Mouse (Mus musculus): ENCODE measurements around the gene Irf6. TPM values are rescaled to one million over a fixed set of nuclear protein-coding genes. Genes with fewer than 3 reads are reported as not detected.
A peak's percentile ranks its signal among the peaks of the same experiment; 100 is the strongest.

The Irf6 gene
- polyA plus RNA-seq (2015; fragmentation: Nextera tagmentation; extraction: Ambion mirVana) = 9.4 and 10.0 TPM in 2 replicates

DNA sequence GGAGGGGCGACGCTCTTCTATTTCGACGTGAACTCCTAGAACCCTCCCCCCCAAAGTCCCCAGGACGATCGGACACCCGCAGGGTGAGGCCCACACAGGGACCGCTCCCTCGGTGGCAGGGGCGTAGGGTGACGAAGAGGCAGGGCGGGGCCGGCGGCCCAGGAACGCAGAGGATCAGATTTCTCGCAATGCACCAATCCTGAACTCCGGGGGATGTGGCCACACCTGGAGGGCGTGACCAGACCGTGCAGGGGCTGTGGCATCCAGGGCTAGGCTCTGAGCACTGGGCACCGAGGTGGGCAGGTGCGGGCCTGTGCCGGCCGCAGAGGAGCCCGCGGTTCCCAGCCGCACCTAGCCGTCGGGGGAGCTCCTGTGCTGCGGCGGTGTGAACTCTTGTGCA is at the start of gene Irf6:
Irf6 (plus strand) TSS at position 240 of the 400 bp plus-strand sequence.
- peak; percentile 71 for DNase-seq (ENCODE audit: low spot score)

DNA sequence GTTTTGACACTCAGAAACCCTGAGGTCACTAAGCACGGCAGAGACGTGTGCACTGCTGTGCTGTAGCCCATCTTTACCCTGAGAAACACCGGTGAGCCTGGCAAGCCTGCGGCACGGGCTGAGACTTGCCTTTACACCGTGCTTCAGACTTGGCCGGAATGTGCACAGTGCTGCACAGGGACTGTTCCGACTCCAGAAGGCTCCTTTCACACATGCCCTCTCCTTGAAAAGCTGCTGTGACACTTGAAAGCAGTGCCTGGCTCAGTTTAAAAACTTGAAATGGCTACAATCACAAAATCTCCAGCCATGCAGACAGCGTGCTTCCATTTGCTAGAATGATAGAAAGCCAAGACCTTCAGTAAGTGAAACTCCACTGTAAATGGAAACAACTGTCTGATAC is 40.8 kb upstream of the Irf6 start:
- DNase-seq (ENCODE audit: low spot score) = no peak

DNA sequence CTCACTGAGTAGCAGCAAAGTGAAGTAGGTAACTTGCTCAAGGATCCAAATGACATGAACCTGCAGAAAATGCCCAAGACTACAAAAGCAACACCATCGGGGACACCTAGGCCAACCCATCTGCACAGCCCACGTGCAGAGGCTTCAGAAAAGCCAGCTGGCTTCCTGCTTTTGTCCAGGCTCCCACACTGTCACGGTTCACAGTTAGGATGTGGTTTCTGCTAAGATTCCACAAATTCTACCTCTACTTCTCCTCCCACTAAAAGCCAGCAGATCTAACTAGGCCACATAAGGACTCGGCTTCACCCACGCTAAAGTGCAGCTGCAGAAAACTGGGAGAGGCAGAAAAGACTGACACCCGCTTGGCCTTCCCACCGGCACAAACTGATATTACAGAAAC is 30.1 kb upstream of the Irf6 start:
- DNase-seq (ENCODE audit: low spot score) = peak; percentile 86

DNA sequence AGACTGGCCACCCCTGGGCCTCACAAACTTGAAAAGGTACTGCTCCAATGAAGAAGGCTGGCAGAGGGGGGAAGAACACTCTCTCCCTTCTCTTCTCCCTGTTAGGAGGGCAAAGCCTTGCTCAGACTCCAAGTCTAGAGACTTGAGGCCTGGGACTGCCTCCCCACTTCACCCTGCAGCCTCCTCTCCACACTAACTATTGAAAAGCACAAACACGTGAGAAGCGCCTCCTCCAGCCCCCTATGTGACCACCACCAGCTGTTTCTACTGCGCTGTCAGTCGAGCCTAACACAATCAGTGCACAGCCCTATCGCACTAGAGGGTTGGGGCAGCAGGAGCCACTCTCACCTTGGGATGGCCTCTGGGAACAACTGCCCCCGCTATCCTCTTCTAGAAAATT is 29.6 kb upstream of the Irf6 start:
- DNase-seq (ENCODE audit: low spot score) = peak; percentile 46

DNA sequence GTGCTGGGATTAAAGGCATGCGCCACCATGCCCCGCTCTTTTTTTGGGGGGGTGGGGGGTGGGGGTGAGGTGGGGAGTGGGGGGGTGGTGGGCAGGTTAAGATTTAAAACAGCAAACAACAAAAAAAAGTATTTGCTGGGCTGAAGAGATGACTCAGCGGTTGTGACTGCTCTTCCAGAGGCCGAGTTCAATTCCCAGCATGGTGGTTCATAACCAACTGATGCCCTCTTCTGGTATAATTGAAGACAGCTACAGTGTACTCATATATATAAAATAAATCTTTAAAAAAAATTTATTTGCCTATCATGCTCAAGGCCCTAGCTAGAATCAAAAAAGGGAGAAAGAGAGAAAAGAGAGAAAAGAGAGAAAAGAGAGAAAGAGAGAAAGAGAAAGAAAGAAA is 27.1 kb upstream of the Irf6 start:
- peak; percentile 36 for DNase-seq (ENCODE audit: low spot score)

DNA sequence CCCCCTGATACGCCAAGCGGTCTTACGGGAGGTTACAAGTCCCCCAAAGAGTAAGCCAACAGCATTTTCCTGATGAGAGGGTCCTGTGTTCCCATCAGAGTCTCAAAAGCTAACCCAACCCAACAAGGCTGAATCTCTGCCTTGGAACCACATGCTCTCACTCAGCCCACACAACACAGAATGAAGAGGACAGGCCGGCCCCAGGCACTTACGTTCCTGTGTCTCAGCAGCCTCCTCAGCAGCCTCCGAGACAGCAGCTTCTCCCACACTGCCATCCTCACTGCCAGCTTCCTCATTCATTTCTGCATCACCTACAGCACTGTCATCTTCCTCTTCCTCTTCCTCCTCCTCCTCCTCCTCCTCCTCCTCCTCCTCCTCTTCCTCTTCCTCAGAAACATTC is 24.9 kb upstream of the Irf6 start:
- no peak for DNase-seq (ENCODE audit: low spot score)

DNA sequence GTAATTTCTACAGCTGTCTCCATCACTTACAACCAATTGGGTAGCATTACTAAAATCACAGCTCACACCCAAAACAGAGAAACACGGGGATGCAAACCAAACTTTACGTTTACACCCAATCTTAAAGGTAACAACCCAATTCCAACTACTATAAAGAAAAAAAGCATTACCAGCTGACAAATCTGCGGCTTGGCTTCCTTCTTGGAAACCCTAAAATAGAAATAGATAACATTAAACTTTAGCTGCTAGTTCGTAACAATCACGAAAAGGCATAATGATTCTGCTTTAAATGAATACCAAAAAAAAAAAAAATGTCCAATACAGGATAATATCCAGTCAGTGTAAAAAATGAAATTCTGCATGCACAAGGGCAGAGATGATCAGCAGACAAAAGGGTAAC is 23.6 kb upstream of the Irf6 start:
- DNase-seq (ENCODE audit: low spot score) = no peak

DNA sequence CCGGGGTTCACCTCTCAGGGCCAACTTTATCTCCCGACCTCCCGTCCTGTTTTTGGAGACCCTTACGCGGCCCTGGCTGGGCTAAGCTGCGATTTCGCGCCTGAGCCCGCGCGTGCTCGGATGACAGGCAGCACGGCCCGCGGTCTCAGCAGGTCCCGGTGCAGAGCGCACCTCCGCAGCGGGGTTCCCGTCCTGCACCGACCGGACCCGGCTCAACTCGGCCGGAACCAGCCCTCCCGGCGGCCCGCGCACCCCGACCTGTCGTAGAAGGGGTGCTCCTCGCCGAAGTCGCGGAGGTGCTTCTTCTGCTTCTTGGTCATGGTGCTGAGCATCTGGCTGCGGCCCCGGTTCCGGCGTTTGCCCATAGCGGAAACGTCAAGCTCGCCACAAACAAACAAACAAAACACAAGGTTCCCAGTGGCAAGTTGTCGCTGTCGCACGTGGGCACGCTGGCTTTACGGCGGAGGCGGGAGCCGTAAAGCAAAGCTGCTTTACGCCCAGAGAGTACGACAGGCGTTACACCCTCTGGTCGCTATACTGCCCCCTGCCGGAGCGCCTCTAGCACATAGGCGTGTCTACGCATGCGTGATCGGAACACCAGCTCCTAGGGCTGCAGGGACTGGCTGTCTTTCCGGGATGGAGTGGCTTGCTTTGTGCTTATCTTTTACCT is 23.0 kb upstream of the Irf6 start, which contains the start of gene Diexf:
Diexf (minus strand) TSS at position 487 of the 670 bp plus-strand sequence.
- DNase-seq (ENCODE audit: low spot score) = peak; percentile 98

DNA sequence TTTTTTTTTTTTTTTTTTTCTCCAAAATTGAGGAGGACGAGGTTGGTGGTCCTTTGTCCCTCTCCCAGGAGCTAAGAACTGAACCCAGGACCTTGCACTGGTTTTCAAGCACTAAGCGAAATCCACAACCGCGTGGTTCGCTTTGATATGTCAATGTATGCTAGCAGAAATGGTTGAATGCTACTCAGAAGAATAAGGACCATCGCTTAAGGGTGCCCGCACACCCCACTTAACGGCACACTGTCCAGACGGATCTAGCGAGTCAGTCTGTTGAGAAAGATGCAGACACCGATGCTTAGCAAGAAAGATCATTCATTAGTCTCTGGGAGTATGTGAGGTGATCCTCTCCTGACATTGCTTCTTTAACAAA is 22.5 kb upstream of the Irf6 start:
- DNase-seq (ENCODE audit: low spot score) = no peak

DNA sequence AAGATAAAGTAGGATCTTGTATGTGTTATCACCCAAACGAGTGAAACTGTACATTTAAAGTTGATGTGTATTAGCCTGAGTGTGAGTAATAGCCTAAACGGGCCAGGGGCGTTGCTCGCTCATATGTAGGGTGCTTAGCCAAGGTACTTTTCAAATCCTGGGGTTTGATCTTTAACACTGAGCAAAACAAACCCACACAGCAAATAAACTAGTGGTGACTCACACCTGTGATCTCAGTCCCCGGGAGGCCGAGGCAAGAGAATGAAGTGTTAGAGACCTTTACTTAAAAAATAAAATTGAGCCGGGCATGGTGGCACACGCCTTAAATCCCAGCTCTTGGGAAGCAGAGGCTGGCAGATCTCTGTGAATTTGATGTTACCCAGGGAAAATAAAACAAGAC is 22.1 kb upstream of the Irf6 start:
- peak; percentile 19 for DNase-seq (ENCODE audit: low spot score)

DNA sequence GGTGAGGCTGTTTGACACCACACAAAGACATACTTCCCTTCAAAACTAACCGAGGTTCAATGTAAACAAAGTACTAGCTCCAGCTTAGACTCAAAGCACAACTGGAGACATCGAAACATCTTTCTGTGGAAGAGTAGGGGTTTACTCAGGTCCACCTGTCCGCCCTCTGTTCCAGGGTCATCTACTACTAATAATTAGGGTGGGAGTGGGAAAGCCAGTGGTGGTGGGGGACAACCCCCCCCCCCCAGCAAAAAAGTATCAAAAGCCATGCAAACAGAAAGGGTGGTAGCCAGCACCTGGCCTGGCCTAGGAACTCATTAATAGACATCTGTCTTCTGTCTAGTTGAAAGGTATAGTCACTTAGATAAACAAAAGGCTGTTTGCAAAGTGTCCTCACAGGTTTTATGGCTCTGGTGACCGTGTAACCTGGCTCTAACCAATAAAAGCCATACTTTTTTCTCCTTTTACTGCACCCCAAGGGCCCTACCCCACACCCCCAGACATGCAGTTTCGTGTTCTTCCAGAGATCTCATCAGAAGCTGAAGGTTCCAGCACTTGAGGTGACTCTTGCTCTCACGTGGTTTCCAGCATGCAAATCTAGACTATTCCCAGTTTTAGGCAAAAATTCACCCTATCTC is 21.5 kb upstream of the Irf6 start:
- no peak for DNase-seq (ENCODE audit: low spot score)

DNA sequence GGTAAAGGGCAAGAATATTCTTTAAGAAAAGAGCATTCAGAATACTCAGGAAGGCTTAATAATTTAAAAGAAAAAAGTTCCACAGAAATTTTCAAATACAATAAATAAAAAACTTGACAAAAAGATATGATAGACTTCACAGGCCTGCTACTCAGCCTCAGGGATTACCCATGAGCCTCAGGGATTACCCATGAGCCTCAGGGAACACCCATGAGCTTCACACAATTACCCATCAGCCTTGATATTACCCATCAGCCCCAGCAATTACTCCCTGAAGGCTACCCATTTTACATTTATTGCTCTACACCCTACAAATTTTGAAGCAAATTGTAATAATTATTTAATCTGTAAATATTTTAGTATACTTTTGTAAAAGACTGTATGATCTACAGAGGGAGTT is 20.5 kb upstream of the Irf6 start:
- no peak for DNase-seq (ENCODE audit: low spot score)

DNA sequence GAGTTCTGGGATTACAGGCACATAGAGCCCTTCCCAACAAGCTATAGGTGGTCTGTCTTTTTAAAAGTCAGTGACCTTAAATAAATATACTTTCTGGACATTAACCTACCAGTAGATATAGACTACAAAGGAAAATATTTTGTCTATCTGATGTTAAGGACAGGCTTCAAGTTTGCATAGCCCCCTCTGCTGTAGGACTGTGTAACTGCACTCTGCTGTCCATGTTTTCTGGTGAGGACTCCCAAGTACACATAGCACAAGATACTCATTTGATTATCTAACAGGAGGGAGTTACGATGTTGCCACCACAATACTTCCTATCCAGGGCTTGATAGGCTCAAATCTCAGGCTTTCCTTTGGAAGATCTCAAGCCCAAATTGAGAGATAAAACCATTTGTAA is 19.2 kb upstream of the Irf6 start:
- no peak for DNase-seq (ENCODE audit: low spot score)

DNA sequence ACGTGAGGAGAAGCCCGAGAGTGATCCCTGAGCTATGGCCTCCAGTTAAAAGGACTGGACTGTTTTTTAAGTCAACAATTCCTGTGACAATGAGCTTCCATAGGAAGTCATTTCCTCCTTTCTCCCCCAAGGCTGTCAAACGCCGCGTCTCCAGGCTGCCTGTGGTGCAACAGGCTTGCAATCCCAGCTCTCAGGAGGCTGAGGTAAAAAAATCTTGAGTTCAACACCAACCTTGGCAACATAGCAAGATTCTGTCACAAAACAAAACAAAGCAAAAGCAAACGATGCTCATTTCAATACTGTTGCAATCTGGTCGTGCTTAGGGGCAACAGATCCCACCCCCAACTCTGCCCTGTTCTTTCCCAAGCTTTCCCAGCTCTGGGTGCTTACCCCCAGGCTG is 14.8 kb upstream of the Irf6 start:
- no peak for DNase-seq (ENCODE audit: low spot score)

DNA sequence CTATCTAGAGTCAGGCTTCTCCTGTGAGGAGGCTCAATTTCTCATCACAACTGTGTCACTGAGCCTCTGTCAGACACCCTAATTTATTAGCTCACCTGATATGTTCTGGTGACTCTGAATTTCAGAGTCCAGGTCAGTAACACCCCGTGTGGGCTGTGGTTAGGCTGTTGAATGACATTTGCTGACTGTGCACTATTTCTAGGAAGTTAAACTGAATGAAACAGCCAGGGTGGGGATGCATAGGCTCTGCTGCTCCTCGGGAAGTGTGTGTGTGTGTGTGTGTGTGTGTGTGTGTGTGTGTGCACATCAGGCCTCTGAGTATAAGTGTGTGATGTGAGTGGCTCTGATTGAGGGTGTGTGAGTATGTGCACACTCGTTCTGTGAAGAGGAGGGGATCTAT is 14.2 kb upstream of the Irf6 start:
- DNase-seq (ENCODE audit: low spot score) = no peak

DNA sequence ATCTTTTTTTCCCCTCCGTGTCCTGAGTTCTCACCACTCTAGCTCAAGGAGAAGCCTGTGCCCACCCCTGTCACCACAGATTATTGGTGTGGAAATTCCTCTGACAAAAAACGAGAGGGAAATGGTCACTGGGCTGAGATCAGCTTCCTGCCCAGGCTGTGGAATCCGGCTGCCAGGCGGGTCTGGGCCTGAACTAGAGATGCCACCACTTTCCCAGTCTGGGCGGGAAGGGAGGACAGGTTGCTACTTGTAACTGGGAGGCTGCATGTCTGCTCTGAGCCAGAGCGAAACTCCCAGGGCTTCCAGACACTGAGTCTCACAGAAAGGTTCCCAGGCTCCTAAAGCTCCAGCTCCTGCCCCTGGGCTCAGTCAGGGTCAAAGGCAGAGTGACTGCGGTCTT is 11.8 kb upstream of the Irf6 start:
- no peak for DNase-seq (ENCODE audit: low spot score)

DNA sequence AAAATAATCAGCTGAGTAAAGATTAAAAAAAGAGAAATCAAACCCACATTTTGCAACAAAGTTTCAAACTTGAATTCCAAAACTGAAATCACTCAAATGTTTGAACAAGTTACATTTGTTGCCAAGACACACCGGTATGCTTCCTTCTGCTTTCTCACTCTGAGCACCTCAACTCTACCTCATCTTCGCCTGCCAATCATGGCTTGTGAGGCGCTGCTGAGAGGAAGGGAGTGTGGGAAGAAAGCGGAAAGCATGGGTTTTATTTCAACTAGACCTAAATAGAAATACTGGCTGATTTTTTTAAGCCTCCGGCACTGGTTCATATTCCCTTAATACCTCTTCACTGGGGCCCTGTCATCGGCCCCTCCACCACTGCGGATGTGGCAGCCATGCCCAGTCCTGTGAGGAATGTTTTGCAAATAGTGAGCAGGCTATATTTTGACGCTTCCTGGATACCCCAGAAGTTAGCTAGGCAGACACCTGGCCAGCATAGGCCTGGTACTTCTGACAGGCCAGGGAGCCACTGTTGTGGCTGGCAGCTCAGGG is 10.3 kb upstream of the Irf6 start:
- DNase-seq (ENCODE audit: low spot score) = peak; percentile 47

DNA sequence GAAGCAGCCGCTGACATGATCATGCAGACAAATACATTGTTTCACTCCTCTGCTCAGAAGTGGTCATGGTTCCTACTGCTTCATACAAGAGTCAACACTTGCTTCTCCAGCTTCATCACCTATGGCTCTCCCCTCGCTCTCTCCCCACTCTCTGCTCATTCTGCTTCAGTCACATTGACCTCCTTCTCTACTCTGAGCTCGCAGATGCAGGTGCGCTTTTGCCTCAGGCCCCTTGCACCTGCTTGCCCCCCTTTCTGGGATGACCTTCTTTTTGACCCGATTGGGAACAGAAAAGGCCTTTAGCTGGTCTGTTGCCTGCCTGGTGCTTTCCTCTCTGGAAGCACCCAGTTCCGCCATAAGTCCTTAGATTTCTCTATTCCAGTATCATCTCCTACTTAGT is 8.4 kb upstream of the Irf6 start:
- DNase-seq (ENCODE audit: low spot score) = peak; percentile 52

DNA sequence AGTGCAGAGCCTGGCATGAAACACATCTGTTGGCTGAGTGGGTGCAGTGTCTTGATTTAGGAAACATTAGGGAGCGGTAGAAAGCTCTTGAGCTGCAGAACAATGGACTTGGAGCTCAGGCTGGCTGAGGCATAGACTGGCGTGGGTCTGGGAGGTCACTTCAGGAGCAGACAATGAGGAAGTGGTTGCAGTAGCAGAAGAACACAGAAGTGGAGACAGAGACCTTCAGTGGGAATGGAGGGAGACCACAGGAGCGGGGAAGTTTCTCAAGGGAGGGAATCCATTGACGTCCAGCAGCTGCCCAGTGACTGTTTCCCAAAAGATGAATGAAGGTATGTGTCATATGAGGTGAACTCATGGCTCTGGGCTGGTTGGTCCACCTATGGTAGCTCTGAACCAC is 7.8 kb upstream of the Irf6 start:
- DNase-seq (ENCODE audit: low spot score) = no peak

DNA sequence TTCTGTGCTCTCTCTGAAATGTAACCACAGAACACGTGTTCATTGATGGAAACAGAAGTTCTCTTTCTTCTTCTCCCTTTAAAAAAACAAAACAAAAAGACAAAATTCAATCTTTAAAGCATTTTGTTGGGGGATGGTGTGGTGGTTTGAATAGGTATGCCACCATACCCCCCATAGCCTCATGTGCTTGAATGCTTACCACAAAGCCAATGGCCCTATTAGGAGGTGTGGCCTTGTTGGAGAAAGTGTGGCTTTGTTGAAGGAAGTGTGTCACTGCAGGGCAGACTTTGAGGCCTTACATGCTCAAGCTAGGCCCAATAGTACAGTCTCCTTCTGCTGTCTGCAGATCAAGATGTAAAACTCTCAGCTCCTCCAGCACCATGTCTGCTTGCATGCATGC is 6.5 kb upstream of the Irf6 start:
- peak; percentile 62 for DNase-seq (ENCODE audit: low spot score)

DNA sequence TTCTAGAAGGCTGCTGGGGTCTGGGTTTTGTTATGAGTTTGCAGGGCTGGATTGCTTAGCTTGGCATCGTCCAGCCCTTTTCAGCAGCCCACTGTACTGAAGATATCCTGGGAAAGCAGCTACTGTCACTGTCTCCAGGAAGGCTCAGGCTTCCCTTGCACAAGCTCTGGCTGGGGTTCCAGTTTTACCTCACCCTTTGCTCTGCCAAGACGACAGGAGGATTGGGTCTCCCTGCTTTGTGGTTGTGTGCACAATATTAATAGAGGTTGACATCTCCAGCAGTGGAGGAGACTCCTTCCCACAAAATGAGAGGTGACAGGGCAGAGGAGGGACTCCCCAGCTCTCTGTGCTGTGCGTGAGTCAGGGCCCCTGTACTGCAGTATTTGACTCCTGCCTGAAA is 3.7 kb upstream of the Irf6 start:
- no peak for DNase-seq (ENCODE audit: low spot score)

DNA sequence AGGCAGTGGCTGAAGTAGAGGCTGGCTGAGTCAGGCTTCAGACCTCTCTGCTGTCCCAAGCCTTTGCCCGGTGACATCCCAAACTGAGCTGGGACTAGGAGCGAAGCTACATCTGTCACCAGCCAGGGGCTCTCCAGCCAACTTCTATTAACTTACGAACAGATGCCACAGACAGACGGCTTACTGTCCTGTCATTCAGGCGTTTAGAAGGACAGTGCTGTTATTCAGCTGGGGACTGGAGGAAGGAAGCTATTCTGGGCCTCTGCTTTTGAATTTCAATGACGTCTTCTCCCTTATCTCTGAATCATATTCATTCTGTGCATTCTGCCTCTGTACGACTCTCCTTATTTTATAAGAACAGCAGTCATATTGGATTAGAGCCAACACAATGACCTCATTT is 1.8 kb upstream of the Irf6 start:
- no peak for DNase-seq (ENCODE audit: low spot score)

DNA sequence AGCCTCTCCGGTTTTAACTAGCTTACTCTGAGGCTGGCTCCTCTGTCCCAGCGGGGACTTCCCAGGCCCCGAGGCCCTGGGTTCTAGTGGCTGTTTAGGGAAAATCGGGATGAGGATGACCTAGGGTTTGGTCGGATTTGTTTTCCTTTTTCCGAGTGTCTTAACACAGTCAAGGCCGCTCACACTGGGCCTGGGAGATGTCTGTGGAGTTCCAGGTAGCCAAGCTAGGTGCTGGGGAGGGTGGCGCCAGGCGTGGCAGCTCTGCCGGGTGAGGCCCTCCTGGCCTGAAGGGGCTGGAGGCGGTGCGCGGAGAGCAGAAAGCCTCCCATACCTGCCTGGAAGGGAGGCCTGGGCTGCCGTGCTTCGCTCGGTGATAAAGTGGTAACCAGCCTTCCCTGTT is 650 bp downstream of the Irf6 start:
- no peak for DNase-seq (ENCODE audit: low spot score)

All from thymus, postnatal 0 days (tissue).